Mouse (Mus musculus) cerebellum, adult 2 months (tissue): ENCODE results near the gene Dab2ip.

Experiments used
- CTCF ChIP-seq: fragments of 200-500 bp; IDR thresholded peaks from 2 replicates; pipeline ENCODE4 v1.5.1; 2011; ENCODE audit warnings: low read depth, mild to moderate bottlenecking, control low read depth, low read length, moderate library complexity, borderline replicate concordance; ENCODE audit not compliant: insufficient read depth
- POLR2A ChIP-seq: fragments of 200-500 bp; IDR thresholded peaks from 2 replicates; pipeline ENCODE4 v1.6.1; 2011; ENCODE audit warnings: low read length, control low read depth, borderline replicate concordance; ENCODE audit not compliant: insufficient read depth

DNA sequence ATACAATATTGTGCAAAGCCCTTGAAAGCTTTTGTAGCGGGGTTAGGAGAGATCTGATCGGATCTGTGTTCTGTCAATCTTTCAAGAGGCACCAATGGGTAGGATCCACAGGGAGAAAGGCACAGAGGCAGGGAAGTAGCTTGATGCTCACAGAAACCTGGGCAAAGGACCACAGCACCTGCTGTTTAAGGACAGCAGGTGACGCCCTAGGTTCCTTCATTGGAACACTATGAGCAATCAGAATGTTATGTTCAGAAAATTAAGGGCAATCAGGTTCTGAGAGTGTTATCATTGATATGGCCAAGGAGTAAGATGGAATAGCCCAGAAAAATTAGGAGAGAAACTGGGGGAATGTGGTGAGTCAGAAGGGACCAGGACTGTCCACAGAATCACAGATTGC, 18.6 kb downstream of the Dab2ip start:
- TF ChIP-seq POLR2A = no peak
- no peak for TF ChIP-seq CTCF
